In the genomic region with DNA sequence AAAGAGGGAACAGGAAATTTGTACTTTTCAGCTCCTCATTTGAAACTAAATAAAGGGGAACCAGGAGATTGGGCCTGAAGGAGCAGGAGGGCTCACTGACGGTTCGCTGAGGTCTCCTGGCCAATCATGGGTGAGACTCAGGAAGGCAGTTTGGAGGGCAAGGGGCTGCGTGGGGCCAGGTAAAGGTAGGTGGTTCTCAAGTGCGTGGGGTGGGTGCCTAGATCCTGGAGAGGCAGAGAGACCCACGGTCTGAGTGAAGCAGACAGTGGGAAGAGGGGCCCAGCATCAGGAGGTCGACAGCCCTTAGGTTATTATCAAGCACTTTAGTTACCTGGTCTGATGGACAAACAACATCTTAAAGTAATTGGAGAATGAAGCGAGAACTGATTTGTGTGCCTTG, we compare ENCODE assay signal across 15 mouse cellular contexts.
"Had no signal": no experiment of that assay in that cellular context is flagged by ENCODE, and none has a peak within 500 bp of the region (broad histone marks: within the 10 kb centered on the region; RNA-seq: fewer than 3 reads in every experiment).

No protein-coding gene starts in this region.

- DNase-seq: lung, adult 2 months; lung, postnatal 14 days; lung, postnatal 36 days; right cerebral cortex, postnatal 14 days; thymus, adult 2 months; thymus, postnatal 25 days; thymus, postnatal 4 days had no signal

- H3K9me3 ChIP-seq: lung, embryonic 15.5 days; megakaryocyte, embryonic 14.5 days; midbrain, embryonic 13.5 days; midbrain, embryonic 15.5 days; neural tube, embryonic 12.5 days; stomach, embryonic 15.5 days had no signal

- H3K36me3 ChIP-seq: midbrain, embryonic 15.5 days had no signal

- H3K4me1 ChIP-seq: midbrain, embryonic 15.5 days had no signal

- H3K9ac ChIP-seq: lung, embryonic 15.5 days; midbrain, embryonic 13.5 days; midbrain, embryonic 15.5 days; neural tube, embryonic 12.5 days; stomach, embryonic 15.5 days had no signal

- H3K27me3 ChIP-seq: lung, embryonic 15.5 days; megakaryocyte, embryonic 14.5 days; midbrain, embryonic 13.5 days; midbrain, embryonic 15.5 days; neural tube, embryonic 12.5 days; stomach, embryonic 15.5 days had no signal

- H3K4me3 ChIP-seq: lung, embryonic 15.5 days; midbrain, embryonic 13.5 days; midbrain, embryonic 15.5 days; neural tube, embryonic 12.5 days; stomach, embryonic 15.5 days had no signal

- H3K27ac ChIP-seq: lung, embryonic 15.5 days; macrophage; midbrain, embryonic 13.5 days; midbrain, embryonic 15.5 days; neural tube, embryonic 12.5 days; stomach, embryonic 15.5 days; stomach, postnatal 0 days had no signal
